Comparison of ENCODE assay signal across 19 mouse cellular contexts in the genomic region with DNA sequence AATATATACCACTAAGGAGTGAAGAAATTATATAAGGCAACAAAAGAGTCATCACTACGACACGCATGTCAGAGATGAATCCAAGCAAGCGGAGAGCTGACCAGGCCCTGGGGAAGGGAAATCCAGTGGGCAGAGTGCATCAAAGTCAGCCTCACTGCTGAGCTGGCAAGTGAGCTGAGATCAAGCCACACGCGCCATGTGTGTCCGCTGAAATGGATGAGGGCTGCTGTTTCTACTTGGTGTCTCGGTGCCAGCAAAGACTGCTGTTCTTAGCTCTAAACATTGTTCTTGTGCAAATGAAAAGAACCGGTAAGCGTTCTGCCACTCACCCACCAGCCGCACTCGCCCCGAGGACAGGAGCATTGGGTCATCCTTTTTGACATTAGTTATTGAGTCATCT. TPM values are rescaled to one million over a fixed set of nuclear protein-coding genes. Genes with fewer than 3 reads are reported as not detected.
DNase-seq lines count a peak whose midpoint lies in the region; ATAC-seq and TF ChIP-seq lines count a peak whose summit lies in the region.
"Had no signal": no experiment of that assay in that cellular context is flagged by ENCODE, and none has a peak within 500 bp of the region (broad histone marks: within the 10 kb centered on the region; RNA-seq: fewer than 3 reads in every experiment).

No protein-coding gene starts in this region.

- no peaks in the 10 kb centered on the region for H3K4me1 ChIP-seq in G1E (ENCODE audit: insufficient read depth, low read depth, low read length)

- no peak for TF ChIP-seq CTCF in G1E (IDR thresholded peaks at IDR 0.05; ENCODE audit: low read depth, low read length)

- H3K36me3 ChIP-seq in G1E (replicated peaks), result peaks cover 80% of the 10 kb centered on the region

- DNase-seq in heart, adult 11 months, result peak; percentile 83
- DNase-seq in heart, adult 18-20 months, result no peak
- peak; percentile 58 for DNase-seq in G1E (ENCODE audit: low spot score)
- DNase-seq in urinary bladder, postnatal 10 days (ENCODE audit: low spot score), result no peak
- DNase-seq: adrenal gland, adult 2 months; adrenal gland, adult 8-10 months; adrenal gland, postnatal 10 days; adrenal gland, postnatal 14 days; adrenal gland, postnatal 25 days; adrenal gland, postnatal 36 days; B cell, adult 2 months; cerebellum, adult 11 months; cerebellum, adult 11-12 months; cerebellum, adult 18-20 months; cerebellum, adult 2 months had no signal

- H3K4me3 ChIP-seq in G1E (ENCODE audit: low read depth, low read length), result no peak overlapping the region

- no peaks in the 10 kb centered on the region for H3K27me3 ChIP-seq in G1E (ENCODE audit: insufficient read depth, low read length)
- H3K27me3 ChIP-seq: CH12.LX, Patski had no signal

- ATAC-seq in G1E (ENCODE audit: extremely low read depth, insufficient number of reproducible peaks, low FRiP score, poor library complexity, severe bottlenecking), result no peak
- ATAC-seq: activated CD4-positive, CD25-positive, alpha-beta regulatory T cell, adult 4 months; CD4-positive, CD25-positive, alpha-beta regulatory T cell, adult 4 months; Patski had no signal

- no peaks in the 10 kb centered on the region for H3K9me3 ChIP-seq in G1E (replicated peaks)

RNA-seq across cellular contexts. Expression of gene Nup43, which starts 26.9 kb away (rescaled TPM):
- 1 to 10 TPM; 6.7 to 7.3 TPM for total RNA-seq in heart, adult 18-20 months (2021)
- total RNA-seq in G1E (2014; fragmentation: Nextera tagmentation), result 47.8 and 53.4 TPM in 2 replicates
- 37.9 and 40.5 TPM in 2 replicates for total RNA-seq in G1E (2017)
- polyA plus RNA-seq in G1E (2012), result 1.5 and 1.8 TPM in 2 replicates

RNA-seq across cellular contexts. Expression of gene Pcmt1, which starts 40.6 kb away (rescaled TPM):
- total RNA-seq in heart, adult 18-20 months (2021), result 100 to 1,000 TPM in 1 of 2 experiments, 10 to 100 TPM in 1; 95.5 to 103 TPM
- total RNA-seq in G1E (2014; fragmentation: Nextera tagmentation) (79.0 and 80.5 TPM in 2 replicates), G1E (2017) (109 and 117 TPM in 2 replicates)
- 43.0 and 55.8 TPM in 2 replicates for polyA plus RNA-seq in G1E (2012)

RNA-seq across cellular contexts. Expression of gene Lats1, which starts 40.6 kb away (rescaled TPM):
- 10 to 100 TPM in 1 of 2 experiments, 1 to 10 TPM in 1; 8.8 to 11.6 TPM for total RNA-seq in heart, adult 18-20 months (2021)
- total RNA-seq in G1E (2014; fragmentation: Nextera tagmentation) (38.0 and 41.9 TPM in 2 replicates), G1E (2017) (12.8 and 16.2 TPM in 2 replicates)
- 4.6 and 4.9 TPM in 2 replicates for polyA plus RNA-seq in G1E (2012)

RNA-seq across cellular contexts. Expression of gene Lrp11, which starts 50.8 kb away (rescaled TPM):
- 1 to 10 TPM; 2.9 TPM for total RNA-seq in heart, adult 18-20 months (2021)
- total RNA-seq in G1E (2014; fragmentation: Nextera tagmentation), result not detected in 2 replicates
- total RNA-seq in G1E (2017), result 0.22 and 0.35 TPM in 2 replicates
- 0.14 and 0.21 TPM in 2 replicates for polyA plus RNA-seq in G1E (2012)

Comparison
In these comparisons a context has a peak if more than half of its experiments do, and no peak if none do; other contexts are left out.
1. DNase-seq: peak in heart, adult 11 months (single experiment) and G1E (single experiment); none in heart, adult 18-20 months (0 of 2) and urinary bladder, postnatal 10 days (single experiment).
2. RNA of gene Nup43, which starts 26.9 kb away (total RNA-seq): 37.9 to 53.4 TPM in G1E; 6.7 to 7.3 TPM in heart, adult 18-20 months; every median in the first group is over 4 times any median in the second.